Mouse (Mus musculus) liver, adult 2 months (tissue): ENCODE data around the gene Tmem254a. TPM values are rescaled to one million over a fixed set of nuclear protein-coding genes. Genes with fewer than 3 reads are reported as not detected.
"Not testable (repeated sequence)": the region's sequence is repeated elsewhere in the genome, so short reads cannot be mapped to it uniquely, and the experiment has no call there.

Source experiments
- DNase-seq: peaks from one replicate; pipeline ENCODE4 v3.0.0-alpha.2; 2011; ENCODE audit warnings: low read depth, low spot score; ENCODE audit errors: extremely low read depth
- H3K27ac ChIP-seq: fragments of 200-500 bp; replicated peaks from 2 replicates; pipeline ENCODE4 v1.5.1; 2012; ENCODE audit warnings: low read depth, mild to moderate bottlenecking, control low read depth, inconsistent platforms, low read length; ENCODE audit not compliant: insufficient read depth
- H3K27me3 ChIP-seq: fragments of 200-500 bp; 2 replicates; pipeline ENCODE4 v1.6.1; 2012; ENCODE audit warnings: mild to moderate bottlenecking, moderate library complexity, low read length, inconsistent platforms; ENCODE audit not compliant: control insufficient read depth, insufficient read depth
- H3K36me3 ChIP-seq: fragments of 200-500 bp; 2 replicates; pipeline ENCODE4 v1.6.1; 2012; ENCODE audit warnings: low read length, inconsistent platforms; ENCODE audit not compliant: control insufficient read depth, insufficient read depth
- H3K4me1 ChIP-seq: fragments of 200-500 bp; 2 replicates; pipeline ENCODE4 v1.6.1; 2011; ENCODE audit warnings: low read length; ENCODE audit not compliant: control insufficient read depth, insufficient read depth
- H3K4me3 ChIP-seq: fragments of 200-500 bp; 2 replicates; pipeline ENCODE4 v1.5.1; 2011; ENCODE audit warnings: low read depth, mild to moderate bottlenecking, control low read depth, low read length, moderate library complexity; ENCODE audit not compliant: insufficient read depth
- H3K79me2 ChIP-seq: fragments of 200-500 bp; 2 replicates; pipeline ENCODE4 v1.6.1; 2012; ENCODE audit warnings: inconsistent platforms, mild to moderate bottlenecking, low read length, moderate library complexity; ENCODE audit not compliant: control insufficient read depth, insufficient read depth
- H3K9ac ChIP-seq: fragments of 200-500 bp; 2 replicates; pipeline ENCODE4 v1.6.1; 2012; ENCODE audit warnings: low read depth, mild to moderate bottlenecking, control low read depth, inconsistent platforms, low read length
- WGBS: fragments of 180-500 bp; shearing (Covaris S2); methylation state at CpG from one replicate; pipeline ENCODE4 v1.1.7; 2018; 5-methylcytosine and 5-hydroxymethylcytosine counted together
- polyA plus RNA-seq: library from polyadenylated mRNA; depleted of rRNA; stranded (reverse); fragments of >200 nt; gene quantifications from 2 replicates; pipeline ENCODE4 v1.2.3, GENCODE M21; 2012; rRNA removed
- total RNA-seq: library from RNA; depleted of rRNA; stranded (reverse); fragments of >200 nt; gene quantifications from 2 replicates; pipeline ENCODE4 v1.2.3, GENCODE M21; 2014; rRNA removed

Gene Tmem254a
- total RNA-seq (1.7 and 2.2 TPM in 2 replicates), polyA plus RNA-seq (11.7 and 15.7 TPM in 2 replicates)

DNA sequence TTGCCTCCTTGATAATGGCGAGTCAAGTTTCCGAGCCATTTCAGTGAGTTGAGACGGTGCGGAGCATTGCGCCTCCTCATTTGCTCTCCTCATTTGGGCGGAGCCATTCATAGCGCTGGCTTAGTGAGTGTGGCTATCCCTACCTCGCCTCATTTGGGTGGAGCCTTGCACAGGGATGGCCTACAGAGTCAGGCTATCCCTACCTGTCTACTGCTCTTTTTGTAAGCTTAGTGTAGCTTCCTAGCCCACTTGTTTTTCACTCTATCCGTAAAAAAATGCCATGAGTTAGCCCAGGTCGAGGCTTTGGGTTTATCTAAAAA, at the start of gene Tmem254a:
Gene Tmem254a (minus strand): TSS at position 111 of the 320 bp plus-strand sequence.
- H3K79me2 ChIP-seq, H3K27me3 ChIP-seq, H3K36me3 ChIP-seq, H3K9ac ChIP-seq, H3K27ac ChIP-seq, H3K4me3 ChIP-seq, DNase-seq, H3K4me1 ChIP-seq: not testable (repeated sequence)
- WGBS: no CpG with 5 or more reads among the region's 10 CpGs

DNA sequence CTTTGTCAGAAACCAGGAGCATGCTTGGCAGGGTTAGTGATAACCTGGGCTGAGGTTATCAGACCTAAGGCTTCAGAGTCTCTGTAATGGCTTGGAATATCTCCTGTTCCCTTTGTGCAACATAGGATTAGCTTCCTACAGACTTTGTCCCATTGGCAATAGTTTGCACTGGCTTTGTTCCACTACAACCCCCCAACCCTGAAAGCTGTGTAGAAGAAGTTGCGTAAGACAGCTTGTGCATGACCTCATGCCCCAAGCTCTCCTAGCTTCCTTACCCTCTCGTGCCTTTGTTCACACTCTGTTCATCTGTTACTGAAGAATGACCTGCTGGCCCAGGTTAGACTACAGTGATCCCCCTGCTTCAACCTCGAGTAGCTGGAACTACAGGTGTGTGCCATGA, 30.4 kb upstream of the Tmem254a start:
- H3K36me3 ChIP-seq, DNase-seq, H3K9ac ChIP-seq, H3K27me3 ChIP-seq, H3K79me2 ChIP-seq, H3K27ac ChIP-seq, H3K4me1 ChIP-seq, H3K4me3 ChIP-seq: not testable (repeated sequence)
- no CpG with 5 or more reads among the region's 3 CpGs for WGBS

DNA sequence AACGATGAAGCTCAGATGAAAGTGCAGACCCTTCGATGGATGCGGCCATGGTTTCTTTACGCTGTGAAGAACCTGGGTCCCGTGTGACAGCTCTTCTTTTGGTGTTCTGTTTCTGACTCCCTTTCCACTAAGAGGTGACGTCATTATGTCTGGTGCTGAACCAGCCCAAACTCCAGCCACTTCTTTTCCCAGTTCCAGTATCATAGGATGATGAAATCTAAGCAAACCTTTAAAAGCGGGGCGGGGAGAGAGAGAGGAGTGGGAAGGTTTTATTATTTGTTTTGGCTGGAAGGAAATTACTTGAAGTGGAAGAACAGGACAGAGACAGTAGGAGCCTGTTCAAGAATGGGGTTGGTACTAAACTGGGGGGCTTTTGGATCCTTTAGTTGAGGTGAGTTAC, 10.5 kb upstream of the Tmem254a start, which contains the start of gene Cphx1:
Gene Cphx1 (plus strand): TSS at position 301 of the 400 bp plus-strand sequence.
- not testable (repeated sequence) for H3K36me3 ChIP-seq, DNase-seq, H3K4me3 ChIP-seq, H3K79me2 ChIP-seq, H3K27me3 ChIP-seq, H3K4me1 ChIP-seq, H3K27ac ChIP-seq, H3K9ac ChIP-seq
- WGBS: no CpG with 5 or more reads among the region's 8 CpGs

DNA sequence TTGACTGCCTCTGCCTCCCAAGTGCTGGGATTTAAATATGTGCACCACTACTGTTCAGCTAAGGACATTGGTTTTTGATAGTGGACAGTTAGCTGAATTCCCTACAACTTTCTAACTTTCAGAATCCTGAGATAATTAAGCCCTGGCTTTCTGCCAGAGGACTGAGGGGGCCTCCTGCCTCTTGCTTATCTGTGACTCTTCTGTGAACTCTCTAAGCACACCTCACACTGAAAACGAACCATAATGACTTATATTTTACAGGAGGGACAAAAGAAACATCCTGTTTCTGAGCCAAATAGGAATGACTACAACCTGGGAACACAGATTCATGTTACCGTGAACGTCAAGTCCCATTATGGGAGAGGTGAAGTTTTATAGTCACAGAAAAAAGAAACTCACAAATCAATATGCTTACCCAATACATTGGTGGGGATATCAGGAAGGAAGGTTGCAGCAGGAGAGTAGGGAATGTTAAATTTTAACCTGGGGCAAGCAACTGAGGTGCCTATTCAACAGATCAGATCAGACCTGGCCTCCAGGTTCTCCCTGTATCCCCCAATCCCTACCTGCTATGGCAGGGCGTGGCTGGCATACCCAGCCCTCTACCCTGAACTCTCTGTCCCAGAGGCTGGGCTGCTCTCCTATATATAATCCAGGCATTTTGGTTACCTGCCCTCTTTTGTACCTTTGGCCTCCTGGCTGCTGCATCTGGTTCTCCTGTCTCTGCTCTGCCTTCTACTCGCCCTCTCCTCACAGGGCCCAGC, 9.6 kb upstream of the Tmem254a start:
- not testable (repeated sequence) for H3K27ac ChIP-seq, DNase-seq, H3K4me1 ChIP-seq, H3K36me3 ChIP-seq, H3K27me3 ChIP-seq, H3K9ac ChIP-seq, H3K4me3 ChIP-seq, H3K79me2 ChIP-seq
- no CpG with 5 or more reads among the region's 5 CpGs for WGBS

DNA sequence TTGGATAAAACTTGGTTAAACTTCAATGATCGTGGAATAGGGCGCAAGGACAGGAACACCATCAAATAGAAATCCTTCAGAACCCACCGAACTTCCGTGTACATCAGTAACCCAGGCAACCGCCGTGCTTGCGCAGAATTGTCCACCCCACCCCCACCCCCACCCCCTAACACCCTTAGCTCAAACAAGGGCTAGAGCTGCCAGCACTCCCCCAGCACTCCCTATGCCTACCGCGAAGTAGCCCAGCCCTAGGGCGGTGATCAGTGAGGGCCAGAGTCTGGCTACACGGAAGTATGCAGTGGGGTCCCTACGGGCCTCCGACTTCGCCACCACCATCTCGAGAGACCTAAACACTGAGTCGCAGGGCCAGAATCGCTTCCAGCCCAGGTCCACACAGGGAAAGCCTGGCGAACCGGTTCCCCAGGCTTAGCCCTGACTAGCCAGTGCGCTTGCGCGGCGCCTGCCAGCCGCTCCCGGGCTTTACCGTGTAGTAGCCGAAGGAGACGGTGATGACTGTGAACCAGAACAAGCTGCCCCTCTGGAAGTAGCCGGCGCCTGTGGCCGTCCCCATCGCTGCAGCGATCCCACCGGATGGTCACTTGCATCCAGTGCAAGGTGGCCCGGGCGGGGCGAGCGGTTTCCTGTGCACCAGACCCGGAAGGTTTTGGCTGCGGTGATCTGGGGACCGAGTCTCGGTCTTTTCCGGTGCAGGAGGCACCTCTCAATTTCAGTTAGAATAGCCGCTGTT, 484 bp downstream of the Tmem254a start:
- H3K79me2 ChIP-seq, H3K36me3 ChIP-seq, H3K4me3 ChIP-seq, H3K27ac ChIP-seq, H3K27me3 ChIP-seq, H3K9ac ChIP-seq, H3K4me1 ChIP-seq, DNase-seq: not testable (repeated sequence)
- no CpG with 5 or more reads among the region's 44 CpGs for WGBS

DNA sequence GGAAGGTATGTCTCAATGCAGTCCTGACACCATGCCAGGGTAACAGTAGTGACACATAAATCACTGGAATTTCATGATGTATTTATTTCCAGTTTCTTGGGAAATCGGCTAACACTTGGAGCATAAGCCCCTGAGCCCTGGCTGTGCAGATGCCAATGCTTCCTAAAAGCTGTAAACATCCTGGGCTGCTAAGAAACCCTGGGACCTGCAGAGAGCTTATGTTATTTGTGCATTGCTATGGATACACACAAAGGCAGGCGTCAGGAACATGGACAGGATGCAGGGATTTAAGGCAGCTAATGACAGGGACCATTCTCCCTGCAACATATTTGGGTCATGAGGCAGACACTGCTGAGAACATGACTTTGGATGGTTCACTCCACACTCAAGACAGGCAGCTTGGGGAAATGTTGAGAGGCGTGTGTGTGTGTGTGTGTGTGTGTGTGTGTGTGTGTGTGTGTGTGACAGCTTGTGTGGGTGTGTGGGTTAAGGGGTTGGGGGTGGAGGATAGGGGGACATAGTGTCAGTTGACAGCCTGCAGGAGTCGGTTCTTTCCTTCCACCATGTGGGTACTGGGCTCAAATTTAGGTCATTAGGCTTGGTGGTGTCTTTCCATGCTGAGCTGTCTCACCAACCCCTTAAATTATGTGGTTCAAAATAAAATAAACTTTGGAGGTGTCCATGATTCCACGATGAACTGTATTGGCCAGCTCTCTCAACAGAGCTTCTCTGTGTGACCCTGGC, 8.9 kb downstream of the Tmem254a start:
- H3K4me3 ChIP-seq, DNase-seq, H3K4me1 ChIP-seq, H3K79me2 ChIP-seq, H3K27ac ChIP-seq, H3K36me3 ChIP-seq, H3K9ac ChIP-seq, H3K27me3 ChIP-seq: not testable (repeated sequence)
- no CpG with 5 or more reads among the region's 5 CpGs for WGBS

DNA sequence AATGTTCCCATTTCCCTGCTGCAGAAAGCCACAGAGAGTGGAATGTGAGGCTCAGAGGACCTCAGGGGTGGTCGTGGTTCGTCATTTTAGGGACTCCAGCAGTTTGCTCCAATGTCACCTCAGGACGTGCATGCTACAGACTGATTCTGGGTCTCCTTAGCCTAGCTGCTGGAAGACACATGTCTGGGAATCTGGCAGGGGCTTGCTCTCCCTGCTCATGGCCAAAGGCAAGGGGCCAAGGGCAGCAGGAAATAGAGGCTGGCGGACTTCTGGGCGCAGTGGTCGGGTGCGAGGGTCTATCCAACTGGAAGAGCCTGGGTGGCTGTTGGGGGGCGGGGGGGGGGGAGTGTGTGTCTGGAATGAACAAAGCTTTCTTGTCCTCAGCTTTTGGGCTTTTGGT, 18.5 kb downstream of the Tmem254a start:
- H3K27ac ChIP-seq: not testable (repeated sequence)

DNA sequence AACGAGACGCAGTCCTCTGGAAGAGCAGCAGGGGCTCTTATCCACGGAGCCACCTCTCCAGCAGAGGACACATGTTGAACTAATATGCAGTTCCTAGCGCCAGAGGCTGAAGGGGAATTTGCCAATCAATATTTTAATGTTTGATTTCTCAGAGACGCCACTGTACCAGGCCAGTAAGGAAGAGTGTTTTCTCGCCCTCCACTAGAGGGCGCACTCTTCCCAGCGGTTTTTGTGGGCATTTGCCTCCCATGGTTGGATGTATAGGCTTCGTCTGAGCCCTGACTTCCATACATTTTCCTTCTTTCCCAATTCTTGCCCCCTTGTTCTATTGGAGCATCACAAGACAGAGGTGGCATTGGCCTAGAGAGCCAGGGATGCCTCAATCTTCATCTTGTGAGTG, 20.2 kb downstream of the Tmem254a start:
- H3K4me1 ChIP-seq, H3K27ac ChIP-seq, H3K4me3 ChIP-seq, H3K27me3 ChIP-seq, H3K79me2 ChIP-seq, H3K9ac ChIP-seq, DNase-seq, H3K36me3 ChIP-seq: not testable (repeated sequence)
- WGBS: no CpG with 5 or more reads among the region's 9 CpGs

More for the DNA sequence above, 18.5 kb downstream of the Tmem254a start:
- H3K79me2 ChIP-seq, H3K4me3 ChIP-seq, H3K4me1 ChIP-seq, H3K27me3 ChIP-seq, H3K9ac ChIP-seq, DNase-seq, H3K36me3 ChIP-seq: not testable (repeated sequence)
- WGBS: no CpG with 5 or more reads among the region's 8 CpGs
